Mouse (Mus musculus) lung, postnatal 0 days (tissue): ENCODE measurements around the gene Ufl1. TPM values are rescaled to one million over a fixed set of nuclear protein-coding genes. Genes with fewer than 3 reads are reported as not detected.
"Not testable (repeated sequence)": the region's sequence is repeated elsewhere in the genome, so short reads cannot be mapped to it uniquely, and the experiment has no call there.

Source experiments
- ATAC-seq: fragments of 200-750 bp; cut with Nextera tagmentation; 2 replicates; pipeline ENCODE4 v1.8.0; 2017; ENCODE audit warnings: moderate library complexity
- DNase-seq: peaks from one replicate; pipeline ENCODE4 v3.0.0-alpha.2; 2016; ENCODE audit warnings: low spot score
- H3K27ac ChIP-seq: fragments of 300-500 bp; sonication (generic); 2 replicates; pipeline ENCODE4 v1.5.1; 2014; ENCODE audit warnings: antibody characterized with exemption, mild to moderate bottlenecking, low read length, mixed read lengths
- H3K27me3 ChIP-seq: fragments of 300-500 bp; sonication (generic); replicated peaks from 2 replicates; pipeline ENCODE4 v1.6.1; 2014; ENCODE audit warnings: low read length, mixed read lengths; ENCODE audit not compliant: insufficient read depth
- H3K36me3 ChIP-seq: fragments of 300-500 bp; sonication (generic); 2 replicates; pipeline ENCODE4 v1.6.1; 2014; ENCODE audit warnings: low read length, mixed read lengths; ENCODE audit not compliant: insufficient read depth
- H3K4me1 ChIP-seq: fragments of 300-500 bp; sonication (generic); 2 replicates; pipeline ENCODE4 v1.6.1; 2014; ENCODE audit warnings: antibody characterized with exemption, low read depth, low read length, mixed read lengths; ENCODE audit not compliant: insufficient read depth
- H3K4me2 ChIP-seq: fragments of 300-500 bp; sonication (generic); replicated peaks from 2 replicates; pipeline ENCODE4 v1.6.1; 2014; ENCODE audit warnings: low read depth, mild to moderate bottlenecking, low read length, moderate library complexity, mixed read lengths
- H3K4me3 ChIP-seq: fragments of 300-500 bp; sonication (generic); 2 replicates; pipeline ENCODE4 v1.5.1; 2014; ENCODE audit warnings: low read depth, low read length
- H3K9ac ChIP-seq: fragments of 300-500 bp; sonication (generic); replicated peaks from 2 replicates; pipeline ENCODE4 v1.6.1; 2014; ENCODE audit warnings: low read depth, mild to moderate bottlenecking
- H3K9me3 ChIP-seq: fragments of 300-500 bp; sonication (generic); 2 replicates; pipeline ENCODE4 v1.6.1; 2016; ENCODE audit warnings: low read length, mixed read lengths
- CTCF ChIP-seq: IDR thresholded peaks from 2 replicates; pipeline ENCODE4 v1.5.1; 2016; ENCODE audit warnings: antibody characterized with exemption, mild to moderate bottlenecking
- EP300 ChIP-seq: IDR thresholded peaks from 2 replicates; pipeline ENCODE4 v1.6.1; 2016; ENCODE audit warnings: antibody characterized with exemption, mild to moderate bottlenecking, control low read depth
- WGBS: fragments of 180-500 bp; shearing (Covaris S2); extraction: QIAGEN DNeasy Blood & Tissue Kit; methylation state at CpG from one replicate; pipeline ENCODE4 v1.1.7; 2014; 5-methylcytosine and 5-hydroxymethylcytosine counted together
- polyA plus RNA-seq: library from polyadenylated mRNA; unstranded; fragments of >200 nt; fragmentation: Nextera tagmentation; extraction: Ambion mirVana; gene quantifications from 2 replicates; pipeline ENCODE4 v1.2.1, GENCODE M21; 2015

Ufl1 gene
- polyA plus RNA-seq, 1 experiment from 2014 or later: 40.4 TPM

DNA sequence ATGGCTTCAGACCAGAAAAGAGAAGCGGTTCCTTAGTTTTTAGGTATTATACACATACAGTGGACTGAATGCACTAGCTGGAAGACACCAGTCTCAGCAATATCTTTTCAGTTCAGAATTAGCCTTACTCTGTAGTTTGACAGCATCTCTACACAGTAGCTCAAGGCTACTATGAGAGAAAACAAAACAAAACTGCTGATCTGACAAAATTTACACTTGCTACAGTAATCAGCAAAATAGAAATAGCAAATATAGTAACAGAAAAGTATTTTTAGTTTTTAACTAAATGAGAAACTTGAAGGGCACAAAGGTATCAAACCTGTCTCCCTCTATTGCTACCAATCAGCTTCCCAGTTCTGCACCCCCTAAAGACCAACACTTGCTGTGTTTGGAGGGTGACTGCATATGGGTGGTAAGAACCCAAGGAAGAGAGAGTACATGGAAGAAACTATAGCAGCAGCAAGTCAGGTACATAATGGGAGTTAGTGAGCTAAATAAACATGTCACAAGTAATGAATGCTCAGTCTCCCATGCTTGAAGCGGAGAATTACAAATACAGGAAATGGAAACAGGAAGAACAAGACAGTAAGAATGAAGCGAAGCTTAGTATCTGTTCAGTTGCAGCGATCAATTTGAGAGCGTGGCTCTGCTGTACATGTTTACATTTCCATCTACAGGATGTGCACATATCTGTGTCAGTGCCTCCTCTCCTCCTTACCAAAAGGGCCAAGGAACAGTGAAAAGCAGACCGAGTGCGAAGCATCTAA, 8.6 kb downstream of the Ufl1 start:
- no peak overlapping the region for H3K9ac ChIP-seq
- no peak overlapping the region for H3K4me3 ChIP-seq
- ATAC-seq (no peak), DNase-seq (no peak)
- no peak for TF ChIP-seq CTCF
- WGBS: 64% methylated on average over 7 of the region's 7 CpGs
- H3K27me3 ChIP-seq: no peaks in the 10 kb centered on the region
- H3K4me2 ChIP-seq: no peak overlapping the region
- H3K4me1 ChIP-seq: no peaks in the 10 kb centered on the region
- H3K36me3 ChIP-seq: peaks cover 44% of the 10 kb centered on the region
- H3K9me3 ChIP-seq: no peaks in the 10 kb centered on the region
- no peak overlapping the region for H3K27ac ChIP-seq

DNA sequence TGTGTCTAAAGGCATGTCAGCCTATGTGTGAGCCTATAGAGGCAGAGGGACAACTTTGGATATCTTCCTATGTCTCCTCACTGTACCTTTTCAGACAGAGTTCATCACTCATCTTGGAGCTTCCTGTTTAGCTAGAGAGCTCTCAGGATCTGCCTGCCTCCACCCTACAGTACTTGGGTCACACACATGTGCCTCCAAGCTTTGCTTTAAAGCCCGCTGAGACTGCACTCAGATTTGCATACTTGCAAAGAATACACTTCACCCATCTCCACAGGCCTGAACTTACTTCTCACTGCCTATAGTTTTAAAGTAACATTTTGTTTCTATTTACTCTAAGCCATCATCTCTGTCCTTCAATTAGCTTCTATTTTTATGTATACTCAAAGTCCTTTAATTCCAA, 9.7 kb downstream of the Ufl1 start:
- Histone ChIP-seq H3K9me3 (no peaks in the 10 kb centered on the region), H3K4me2 (no peak overlapping the region), H3K4me1 (no peaks in the 10 kb centered on the region), H3K27me3 (no peaks in the 10 kb centered on the region), H3K36me3 (peaks cover 52% of the 10 kb centered on the region), H3K27ac (no peak overlapping the region), H3K9ac (no peak overlapping the region), H3K4me3 (no peak overlapping the region)
- TF ChIP-seq CTCF (no peak), EP300 (no peak)
- 90% methylated on average over 1 of the region's 1 CpGs for WGBS
- DNase-seq (no peak), ATAC-seq (no peak)

DNA sequence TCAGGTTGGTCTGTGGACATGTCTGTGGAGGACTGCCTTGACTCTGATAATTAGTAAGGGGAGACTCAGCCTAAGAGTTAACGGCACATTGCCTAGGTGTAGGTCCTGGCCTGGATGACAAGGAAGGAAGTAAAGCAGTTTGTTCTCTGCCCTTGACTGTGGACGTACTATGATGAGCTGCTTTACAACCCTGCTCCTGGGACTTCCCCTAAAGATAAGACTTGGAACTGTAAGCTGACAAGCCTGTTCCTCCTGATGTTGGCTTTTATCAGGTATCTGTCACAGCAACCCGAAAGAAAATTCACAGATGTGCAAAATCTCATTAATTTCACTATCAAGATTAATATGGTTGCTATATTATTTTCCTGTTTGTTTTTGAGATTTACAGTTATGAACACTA, 14.5 kb downstream of the Ufl1 start:
- Histone ChIP-seq H3K36me3 (peaks cover 47% of the 10 kb centered on the region), H3K4me1 (no peaks in the 10 kb centered on the region), H3K9me3 (no peaks in the 10 kb centered on the region), H3K4me2 (no peak overlapping the region), H3K27me3 (no peaks in the 10 kb centered on the region), H3K27ac (no peak overlapping the region), H3K9ac (no peak overlapping the region), H3K4me3 (no peak overlapping the region)
- 89% methylated on average over 3 of the region's 3 CpGs for WGBS
- ATAC-seq: no peak
- TF ChIP-seq CTCF (no peak), EP300 (no peak)
- DNase-seq: no peak

DNA sequence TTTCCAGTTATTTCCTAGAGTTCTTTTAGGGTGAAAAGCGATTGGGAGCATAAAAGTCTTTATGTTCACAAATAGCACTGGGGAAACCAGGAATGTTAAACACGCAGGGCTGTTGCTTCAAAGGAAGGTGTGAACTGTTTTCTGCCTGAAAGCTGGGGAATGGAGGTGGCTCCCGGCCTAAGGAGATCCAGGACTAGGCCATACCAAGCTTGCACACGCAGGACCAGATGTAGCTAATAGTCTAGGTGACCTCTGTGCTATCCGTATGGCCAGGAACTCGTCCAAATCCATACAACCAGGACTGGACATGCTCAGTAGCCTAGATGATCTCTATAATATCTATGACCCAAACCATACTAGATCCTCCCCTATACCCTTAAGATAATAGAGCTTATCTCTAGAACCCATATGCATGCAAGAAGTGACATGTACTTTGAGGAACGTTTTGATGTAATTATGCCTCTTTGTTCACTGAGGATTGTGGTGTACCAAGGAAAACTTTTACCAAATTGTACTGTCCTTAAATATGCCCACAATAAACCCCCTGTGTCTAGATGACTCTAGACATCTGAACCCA, 23.7 kb downstream of the Ufl1 start:
- no peaks in the 10 kb centered on the region for H3K4me1 ChIP-seq
- DNase-seq (no peak), ATAC-seq (no peak)
- H3K4me3 ChIP-seq: no peak overlapping the region
- H3K27me3 ChIP-seq: no peaks in the 10 kb centered on the region
- TF ChIP-seq CTCF (no peak), EP300 (no peak)
- no peaks in the 10 kb centered on the region for H3K9me3 ChIP-seq
- 95% methylated on average over 7 of the region's 7 CpGs for WGBS
- H3K9ac ChIP-seq: no peak overlapping the region
- peaks cover 26% of the 10 kb centered on the region for H3K36me3 ChIP-seq
- H3K27ac ChIP-seq: no peak overlapping the region
- no peak overlapping the region for H3K4me2 ChIP-seq

DNA sequence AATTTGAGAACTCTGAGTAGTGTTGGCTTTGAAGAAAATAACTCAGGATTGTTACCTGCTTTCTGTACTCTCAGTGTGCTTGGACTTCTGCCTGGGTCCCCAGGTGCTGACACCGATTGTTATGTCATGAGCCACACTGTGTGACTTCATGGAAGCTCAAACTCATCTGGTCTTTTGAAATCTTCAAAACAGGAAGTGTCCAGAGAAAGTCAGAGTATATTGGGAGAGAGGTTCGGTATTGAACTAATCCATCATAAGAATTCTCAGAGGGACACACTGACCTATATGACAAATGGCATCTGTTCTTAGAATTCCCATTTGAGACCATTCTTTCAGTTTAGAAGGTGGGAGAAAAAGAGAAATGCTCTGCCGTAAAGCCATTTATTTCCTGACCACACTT, 38.8 kb downstream of the Ufl1 start, which contains the start of gene Fhl5:
Fhl5 (minus strand) TSS at position 101 of the 400 bp plus-strand sequence.
- WGBS: 72% methylated on average over 3 of the region's 3 CpGs
- H3K27me3 ChIP-seq: no peaks in the 10 kb centered on the region
- no peak within 1 kb of the TSS for H3K4me3 ChIP-seq
- no peak within 1 kb of the TSS for H3K4me2 ChIP-seq
- H3K9ac ChIP-seq: no peak within 1 kb of the TSS
- no peak for DNase-seq
- no peaks in the 10 kb centered on the region for H3K4me1 ChIP-seq
- ATAC-seq: no peak
- H3K9me3 ChIP-seq: no peaks in the 10 kb centered on the region
- H3K27ac ChIP-seq: no peak within 1 kb of the TSS
- TF ChIP-seq EP300 (no peak), CTCF (no peak)
- no peaks in the 10 kb centered on the region for H3K36me3 ChIP-seq

DNA sequence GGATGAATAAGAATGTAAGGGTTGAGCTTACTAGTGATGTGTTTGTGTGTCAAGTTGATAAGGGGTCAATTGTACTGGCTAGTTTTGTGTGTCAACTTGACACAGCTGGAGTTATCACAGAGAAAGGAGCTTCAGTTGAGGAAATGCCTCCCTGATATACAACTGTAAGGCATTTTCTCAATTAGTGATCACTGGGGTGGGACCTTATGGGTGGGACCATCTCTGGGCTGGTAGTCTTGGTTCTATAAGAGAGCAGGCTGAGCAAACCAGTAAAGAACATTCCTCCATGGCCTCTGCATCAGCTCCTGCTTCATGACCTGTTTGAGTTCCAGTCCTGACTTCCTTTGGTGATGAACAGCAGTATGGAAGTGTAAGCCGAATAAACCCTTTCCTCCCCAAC, 46.0 kb downstream of the Ufl1 start:
- not testable (repeated sequence) for H3K9me3 ChIP-seq, DNase-seq, H3K4me1 ChIP-seq, ATAC-seq, H3K4me2 ChIP-seq, H3K27me3 ChIP-seq, H3K4me3 ChIP-seq, H3K36me3 ChIP-seq, H3K9ac ChIP-seq, H3K27ac ChIP-seq
- no CpG with 5 or more reads among the region's 1 CpGs for WGBS

DNA sequence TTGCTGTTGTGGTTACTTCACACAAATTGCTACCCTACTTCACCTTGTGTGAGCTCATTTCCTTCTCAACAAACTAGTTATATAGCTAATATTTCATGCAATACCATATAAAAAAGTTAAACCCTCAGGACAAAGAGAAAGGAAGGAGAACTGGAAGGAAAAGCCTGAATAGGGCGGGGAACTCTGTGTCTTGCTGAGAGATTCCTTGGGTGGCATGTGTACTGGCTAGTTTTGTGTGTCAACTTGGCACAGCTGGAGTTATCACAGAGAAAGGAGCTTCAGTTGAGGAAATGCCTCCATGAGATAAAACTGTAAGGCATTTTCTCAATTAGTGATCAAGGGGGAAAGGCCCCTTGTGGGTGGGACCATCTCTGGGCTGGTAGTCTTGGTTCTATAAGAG, 47.9 kb downstream of the Ufl1 start:
- not testable (repeated sequence) for H3K27ac ChIP-seq, H3K4me2 ChIP-seq, H3K4me1 ChIP-seq, H3K27me3 ChIP-seq, ATAC-seq, DNase-seq, H3K9me3 ChIP-seq, H3K9ac ChIP-seq, H3K4me3 ChIP-seq, H3K36me3 ChIP-seq
- WGBS: 85% methylated on average over 1 of the region's 1 CpGs
